Mouse (Mus musculus): ENCODE data around the gene Cbarp. TPM values are rescaled to one million over a fixed set of nuclear protein-coding genes. Genes with fewer than 3 reads are reported as not detected.

The Cbarp gene
- total RNA-seq, 2 experiments from 2014 or later, result 431 to 463 TPM

GRCm38 (mm10) chr10:80147146-80147718, 6.6 kb upstream of the Cbarp start:
- no peak for DNase-seq (ENCODE audit: low spot score in 2 of 2)
- intact Hi-C loops (cut with DNase I), result no loop called here

- intact Hi-C loops (cut with DNase I), result no loop called here
These were observed 6.0 kb upstream of the Cbarp start for GRCm38 (mm10) chr10:80146568-80147011.

GRCm38 (mm10) chr10:80145896-80146295, 5.3 kb upstream of the Cbarp start:
- DNase-seq (ENCODE audit: low spot score in 2 of 2), result no peak
- intact Hi-C loops (cut with DNase I), result no loop called here

More at GRCm38 (mm10) chr10:80146568-80147011, 6.0 kb upstream of the Cbarp start:
- no peak for DNase-seq (ENCODE audit: low spot score in 2 of 2)

- DNase-seq (ENCODE audit: low spot score in 2 of 2), result peak; percentile 74 to 79
- intact Hi-C loops (cut with DNase I), result no loop called here
These were observed 4.5 kb upstream of the Cbarp start for GRCm38 (mm10) chr10:80144864-80145838.

- intact Hi-C loops (cut with DNase I), result no loop called here
- DNase-seq (ENCODE audit: low spot score in 2 of 2), result no peak
These were observed 3.5 kb upstream of the Cbarp start for GRCm38 (mm10) chr10:80144159-80144558.

- no peak for DNase-seq (ENCODE audit: low spot score in 2 of 2)
- intact Hi-C loops (cut with DNase I), result no loop called here
These were observed 3.0 kb upstream of the Cbarp start for GRCm38 (mm10) chr10:80143664-80144063.

- intact Hi-C loops (cut with DNase I), result loop anchor here (1.0 kb wide), 1 partner anchor 158 kb away; the partner anchor contains the start of gene Tmem259
- no peak for DNase-seq (ENCODE audit: low spot score in 2 of 2)
These were observed 1.9 kb upstream of the Cbarp start for GRCm38 (mm10) chr10:80142530-80142925.

GRCm38 (mm10) chr10:80141786-80142529, 1.3 kb upstream of the Cbarp start:
- intact Hi-C loops (cut with DNase I), result loop anchor here (1.0 kb wide), 1 partner anchor 158 kb away; the partner anchor contains the start of gene Tmem259

GRCm38 (mm10) chr10:80141243-80141642, 608 bp upstream of the Cbarp start:
- DNase-seq (ENCODE audit: low spot score in 2 of 2), result peak; percentile 98 to 99
- intact Hi-C loops (cut with DNase I), result no loop called here

More at GRCm38 (mm10) chr10:80141786-80142529, 1.3 kb upstream of the Cbarp start:
- peak; percentile 91 to 94 for DNase-seq (ENCODE audit: low spot score in 2 of 2)

GRCm38 (mm10) chr10:80139975-80140665, 515 bp downstream of the Cbarp start:
- no peak for DNase-seq (ENCODE audit: low spot score in 2 of 2)
- intact Hi-C loops (cut with DNase I), result no loop called here

- no peak for DNase-seq (ENCODE audit: low spot score in 2 of 2)
- intact Hi-C loops (cut with DNase I), result no loop called here
These were observed 1.2 kb downstream of the Cbarp start for GRCm38 (mm10) chr10:80139439-80139775.

GRCm38 (mm10) chr10:80138553-80139438, 1.8 kb downstream of the Cbarp start, which contains the start of gene Atp5d:
TSS of gene Atp5d (plus strand) at chr10:80138632.
- intact Hi-C loops (cut with DNase I), result no loop called here
- peak; percentile 79 to 88 for DNase-seq (ENCODE audit: low spot score in 2 of 2)

- DNase-seq (ENCODE audit: low spot score in 2 of 2), result peak in 1 of 2 experiments; percentile 66
- intact Hi-C loops (cut with DNase I), result no loop called here
These were observed 2.7 kb downstream of the Cbarp start for GRCm38 (mm10) chr10:80137626-80138552.

- peak in 1 of 2 experiments; percentile 66 for DNase-seq (ENCODE audit: low spot score in 2 of 2)
- intact Hi-C loops (cut with DNase I), result no loop called here
These were observed 3.5 kb downstream of the Cbarp start for GRCm38 (mm10) chr10:80136952-80137625.

- intact Hi-C loops (cut with DNase I), result no loop called here
- peak in 1 of 2 experiments; percentile 33 for DNase-seq (ENCODE audit: low spot score in 2 of 2)
These were observed 4.3 kb downstream of the Cbarp start for GRCm38 (mm10) chr10:80136179-80136951.

- intact Hi-C loops (cut with DNase I), result no loop called here
- DNase-seq (ENCODE audit: low spot score in 2 of 2), result no peak
These were observed 5.0 kb downstream of the Cbarp start for GRCm38 (mm10) chr10:80135641-80136040.
